Mouse (Mus musculus): ENCODE measurements around the gene Epha3. TPM values are rescaled to one million over a fixed set of nuclear protein-coding genes. Genes with fewer than 3 reads are reported as not detected.

Gene Epha3
- polyA plus RNA-seq, 1 experiment from 2014 or later, result 6.4 TPM

DNA sequence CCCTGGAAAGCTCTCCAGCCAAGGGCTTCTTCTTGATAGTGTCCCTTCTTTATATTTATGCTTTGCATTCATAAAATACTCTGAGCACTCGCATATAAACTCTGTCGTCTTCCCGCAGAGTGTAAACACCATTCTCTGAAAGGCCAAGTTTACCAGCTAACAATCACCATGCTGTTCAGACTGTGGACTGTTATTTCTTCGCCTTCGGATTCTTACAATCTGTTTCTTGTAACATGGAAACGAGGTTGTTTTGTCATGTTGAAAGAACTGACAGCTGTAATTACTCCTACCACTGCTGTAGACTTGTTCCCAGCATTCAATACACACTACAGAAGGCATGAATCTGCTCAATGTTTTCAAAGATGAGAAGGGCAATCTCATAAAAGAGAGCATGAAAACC is 46.4 kb downstream of the Epha3 start:
- Histone ChIP-seq H3K27ac (replicated peaks) (0 out of 2 replicates have a peak overlapping the region, but pooled peaks have one; percentile 10), H3K4me2 (replicated peaks; ENCODE audit: low read depth) (no peak overlapping the region; the same call in 1 of the 2 replicates), H3K36me3 (ENCODE audit: control insufficient read depth, insufficient read depth, low read length) (no peaks in the 10 kb centered on the region), H3K4me3 (ENCODE audit: low read depth, low read length) (no peak overlapping the region), H3K9ac (ENCODE audit: low read length) (no peak overlapping the region), H3K9me3 (ENCODE audit: control insufficient read depth, low read length) (no peaks in the 10 kb centered on the region), H3K4me1 (replicated peaks; ENCODE audit: control insufficient read depth, insufficient read depth) (no peaks in the 10 kb centered on the region), H3K27me3 (ENCODE audit: control insufficient read depth, insufficient read depth, low read length) (no peaks in the 10 kb centered on the region)
- TF ChIP-seq CTCF (IDR thresholded peaks at IDR 0.05; ENCODE audit: low read depth), result no peak
- TF ChIP-seq EP300 (optimal IDR thresholded peaks at IDR 0.05), result no peak
- ATAC-seq (ENCODE audit: low FRiP score, low TSS enrichment) (no peak), DNase-seq (ENCODE audit: low spot score) (no peak)
- 37% methylated on average over 6 of the region's 6 CpGs for WGBS

DNA sequence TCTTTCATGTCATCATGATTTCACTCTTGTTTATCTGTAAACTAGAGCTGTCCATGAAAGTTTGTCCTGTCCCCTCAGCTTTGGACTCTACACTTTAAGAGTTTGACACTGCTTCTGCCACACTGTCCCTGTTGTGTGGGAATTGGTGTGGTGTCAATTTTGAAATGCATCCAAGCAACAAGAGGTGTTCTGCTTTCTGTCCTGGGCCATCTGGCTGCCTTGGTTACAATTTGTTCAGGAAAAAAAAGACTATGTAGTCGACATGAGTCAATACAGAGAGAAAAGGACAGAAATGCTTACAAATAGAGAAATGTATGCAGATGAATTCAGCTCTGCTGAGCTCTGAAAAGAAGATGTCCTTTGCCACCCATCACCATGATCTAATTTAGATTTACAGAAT is 47.3 kb downstream of the Epha3 start:
- Histone ChIP-seq H3K4me1 (replicated peaks; ENCODE audit: control insufficient read depth, insufficient read depth) (no peaks in the 10 kb centered on the region), H3K9ac (ENCODE audit: low read length) (no peak overlapping the region), H3K27ac (replicated peaks) (no peak overlapping the region), H3K36me3 (ENCODE audit: control insufficient read depth, insufficient read depth, low read length) (no peaks in the 10 kb centered on the region), H3K9me3 (ENCODE audit: control insufficient read depth, low read length) (no peaks in the 10 kb centered on the region), H3K27me3 (ENCODE audit: control insufficient read depth, insufficient read depth, low read length) (no peaks in the 10 kb centered on the region), H3K4me3 (ENCODE audit: low read depth, low read length) (no peak overlapping the region), H3K4me2 (replicated peaks; ENCODE audit: low read depth) (no peak overlapping the region)
- no peak for ATAC-seq (ENCODE audit: low FRiP score, low TSS enrichment)
- TF ChIP-seq EP300 (optimal IDR thresholded peaks at IDR 0.05) (no peak), CTCF (IDR thresholded peaks at IDR 0.05; ENCODE audit: low read depth) (no peak)
- no peak for DNase-seq (ENCODE audit: low spot score)
- WGBS, result 20% methylated on average over 1 of the region's 1 CpGs

DNA sequence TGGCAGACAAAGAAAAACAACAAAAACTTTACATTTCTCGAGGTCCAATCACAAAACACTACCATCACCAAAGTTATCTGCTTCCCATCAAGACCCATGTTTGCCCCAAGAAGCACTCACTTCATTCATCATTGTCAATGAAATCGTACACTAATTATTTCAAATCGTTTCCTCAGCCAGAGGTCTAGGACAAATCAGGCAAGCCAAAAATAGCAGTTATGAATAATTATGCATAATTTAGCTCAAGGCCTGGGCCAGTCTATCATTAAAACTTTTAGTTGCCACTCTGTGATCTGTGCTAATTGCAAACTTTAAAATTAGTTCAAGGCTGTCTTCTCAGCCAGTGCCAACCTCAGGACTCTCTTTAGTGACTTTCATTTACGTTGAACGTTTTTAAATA is 54.1 kb downstream of the Epha3 start:
- Histone ChIP-seq H3K27ac (replicated peaks) (no peak overlapping the region), H3K36me3 (ENCODE audit: control insufficient read depth, insufficient read depth, low read length) (no peaks in the 10 kb centered on the region), H3K9me3 (ENCODE audit: control insufficient read depth, low read length) (no peaks in the 10 kb centered on the region), H3K9ac (ENCODE audit: low read length) (no peak overlapping the region), H3K4me1 (replicated peaks; ENCODE audit: control insufficient read depth, insufficient read depth) (no peaks in the 10 kb centered on the region), H3K27me3 (ENCODE audit: control insufficient read depth, insufficient read depth, low read length) (no peaks in the 10 kb centered on the region), H3K4me3 (ENCODE audit: low read depth, low read length) (no peak overlapping the region), H3K4me2 (replicated peaks; ENCODE audit: low read depth) (no peak overlapping the region)
- 62% methylated on average over 5 of the region's 5 CpGs for WGBS
- ATAC-seq (ENCODE audit: low FRiP score, low TSS enrichment), result no peak
- no peak for TF ChIP-seq CTCF (IDR thresholded peaks at IDR 0.05; ENCODE audit: low read depth)
- no peak for TF ChIP-seq EP300 (optimal IDR thresholded peaks at IDR 0.05)
- no peak for DNase-seq (ENCODE audit: low spot score)

- H3K9me3 ChIP-seq (ENCODE audit: control insufficient read depth, low read length), result no peaks in the 10 kb centered on the region
- ATAC-seq (ENCODE audit: low FRiP score, low TSS enrichment), result no peak
- H3K27ac ChIP-seq (replicated peaks), result no peak overlapping the region
- no peak overlapping the region for H3K9ac ChIP-seq (ENCODE audit: low read length)
- H3K27me3 ChIP-seq (ENCODE audit: control insufficient read depth, insufficient read depth, low read length), result no peaks in the 10 kb centered on the region
- no peak for TF ChIP-seq EP300 (optimal IDR thresholded peaks at IDR 0.05)
- TF ChIP-seq CTCF (IDR thresholded peaks at IDR 0.05; ENCODE audit: low read depth), result no peak
- H3K4me1 ChIP-seq (replicated peaks; ENCODE audit: control insufficient read depth, insufficient read depth), result no peaks in the 10 kb centered on the region
- no peak overlapping the region for H3K4me2 ChIP-seq (replicated peaks; ENCODE audit: low read depth)
- H3K4me3 ChIP-seq (ENCODE audit: low read depth, low read length), result no peak overlapping the region
- DNase-seq (ENCODE audit: low spot score), result no peak
- no peaks in the 10 kb centered on the region for H3K36me3 ChIP-seq (ENCODE audit: control insufficient read depth, insufficient read depth, low read length)
Observed at GRCm38 (mm10) chr16:63808991-63809390, 55.0 kb downstream of the Epha3 start.

DNA sequence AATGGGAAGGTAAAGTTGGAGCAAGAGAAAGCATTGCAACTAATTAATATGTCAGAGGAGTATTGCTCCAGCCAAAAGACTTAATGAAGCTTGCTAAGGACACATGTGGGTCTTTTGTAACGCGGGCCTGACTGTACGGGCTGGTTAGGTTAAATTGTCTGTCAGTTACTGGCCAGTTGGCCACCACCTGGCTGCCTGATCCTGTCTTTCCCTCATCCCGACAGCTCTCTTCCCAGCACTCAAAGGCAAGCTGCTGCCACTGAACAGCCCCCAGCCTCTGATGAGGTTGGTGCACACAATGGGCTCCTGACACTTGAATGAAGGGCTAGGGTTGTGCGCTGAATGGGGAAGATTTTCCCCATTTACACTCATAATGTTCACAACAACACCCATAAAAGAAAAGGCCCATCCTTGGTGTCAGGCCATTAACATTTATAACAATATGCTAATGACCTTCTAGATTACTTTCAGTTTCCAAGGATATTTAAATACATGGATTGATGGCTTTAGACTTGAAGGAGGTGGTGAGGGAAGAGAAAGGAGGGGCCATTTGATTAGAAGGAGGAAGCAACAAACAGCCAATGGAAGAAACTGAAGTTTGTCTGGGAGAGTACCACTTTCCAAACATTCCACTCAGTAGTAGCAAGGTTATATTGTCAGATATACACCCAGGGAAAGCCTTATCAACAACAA is 57.4 kb downstream of the Epha3 start:
- Histone ChIP-seq H3K4me2 (replicated peaks; ENCODE audit: low read depth) (no peak overlapping the region), H3K36me3 (ENCODE audit: control insufficient read depth, insufficient read depth, low read length) (no peaks in the 10 kb centered on the region), H3K9me3 (ENCODE audit: control insufficient read depth, low read length) (no peaks in the 10 kb centered on the region), H3K27ac (replicated peaks) (no peak overlapping the region), H3K4me1 (replicated peaks; ENCODE audit: control insufficient read depth, insufficient read depth) (no peaks in the 10 kb centered on the region), H3K9ac (ENCODE audit: low read length) (no peak overlapping the region), H3K27me3 (ENCODE audit: control insufficient read depth, insufficient read depth, low read length) (no peaks in the 10 kb centered on the region), H3K4me3 (ENCODE audit: low read depth, low read length) (no peak overlapping the region)
- WGBS, result 76% methylated on average over 5 of the region's 5 CpGs
- DNase-seq (ENCODE audit: low spot score) (no peak), ATAC-seq (ENCODE audit: low FRiP score, low TSS enrichment) (no peak)
- TF ChIP-seq EP300 (optimal IDR thresholded peaks at IDR 0.05) (no peak), CTCF (IDR thresholded peaks at IDR 0.05; ENCODE audit: low read depth) (no peak)

DNA sequence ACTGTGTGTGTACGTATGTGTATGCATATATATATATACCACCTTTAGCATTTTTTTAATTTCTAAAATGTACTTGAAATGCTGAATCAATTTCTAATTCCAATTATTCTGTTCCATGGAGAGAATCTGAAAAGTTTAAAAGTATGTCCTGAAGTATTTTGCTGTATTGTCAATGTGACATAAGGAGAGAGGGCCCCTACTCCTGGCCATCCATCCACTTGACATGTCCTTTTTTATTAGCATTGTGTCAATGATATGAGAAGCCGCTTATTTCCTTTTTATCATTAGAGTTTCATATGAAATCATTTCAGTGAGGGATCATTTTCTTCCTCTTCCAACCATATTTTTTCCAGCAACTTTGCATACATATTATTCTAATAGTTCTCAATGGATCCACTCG is 58.0 kb downstream of the Epha3 start:
- H3K4me3 ChIP-seq (ENCODE audit: low read depth, low read length), result no peak overlapping the region
- H3K9me3 ChIP-seq (ENCODE audit: control insufficient read depth, low read length), result no peaks in the 10 kb centered on the region
- no peak overlapping the region for H3K27ac ChIP-seq (replicated peaks)
- no peak overlapping the region for H3K9ac ChIP-seq (ENCODE audit: low read length)
- no peaks in the 10 kb centered on the region for H3K27me3 ChIP-seq (ENCODE audit: control insufficient read depth, insufficient read depth, low read length)
- 92% methylated on average over 3 of the region's 3 CpGs for WGBS
- H3K4me2 ChIP-seq (replicated peaks; ENCODE audit: low read depth), result no peak overlapping the region
- no peak for DNase-seq (ENCODE audit: low spot score)
- no peak for ATAC-seq (ENCODE audit: low FRiP score, low TSS enrichment)
- no peak for TF ChIP-seq EP300 (optimal IDR thresholded peaks at IDR 0.05)
- no peak for TF ChIP-seq CTCF (IDR thresholded peaks at IDR 0.05; ENCODE audit: low read depth)
- no peaks in the 10 kb centered on the region for H3K4me1 ChIP-seq (replicated peaks; ENCODE audit: control insufficient read depth, insufficient read depth)
- no peaks in the 10 kb centered on the region for H3K36me3 ChIP-seq (ENCODE audit: control insufficient read depth, insufficient read depth, low read length)

Data from stomach, postnatal 0 days (tissue).